Mouse (Mus musculus) cerebellum, adult 18-20 months (tissue): ENCODE measurements around the gene Itpr2.

ENCODE experiments used
- DNase-seq, 2 experiments: peaks; one replicate each; pipeline ENCODE4 v3.0.0; 2021

Itpr2 gene

GRCm38 (mm10) chr6:146464014-146464644 lies 37.9 kb downstream of the Itpr2 start:
- no peak for DNase-seq

- DNase-seq = no peak
These were observed 41.1 kb downstream of the Itpr2 start for GRCm38 (mm10) chr6:146460936-146461335.

GRCm38 (mm10) chr6:146458436-146458835 lies 43.6 kb downstream of the Itpr2 start:
- DNase-seq = no peak

GRCm38 (mm10) chr6:146456741-146457140 lies 45.3 kb downstream of the Itpr2 start:
- DNase-seq = no peak

GRCm38 (mm10) chr6:146454520-146455511 lies 47.2 kb downstream of the Itpr2 start:
- no peak for DNase-seq

- DNase-seq = no peak
These were observed 49.5 kb downstream of the Itpr2 start for GRCm38 (mm10) chr6:146452474-146452873.

- DNase-seq = no peak
These were observed 55.9 kb downstream of the Itpr2 start for GRCm38 (mm10) chr6:146446032-146446704.

- DNase-seq = no peak
These were observed 62.2 kb downstream of the Itpr2 start for GRCm38 (mm10) chr6:146439826-146440225.

- DNase-seq = no peak
These were observed 62.8 kb downstream of the Itpr2 start for GRCm38 (mm10) chr6:146439071-146439818.

GRCm38 (mm10) chr6:146438057-146438456 lies 64.0 kb downstream of the Itpr2 start:
- DNase-seq = no peak

GRCm38 (mm10) chr6:146436916-146437496 lies 65.0 kb downstream of the Itpr2 start:
- DNase-seq = no peak

- DNase-seq = no peak
These were observed 67.8 kb downstream of the Itpr2 start for GRCm38 (mm10) chr6:146434217-146434616.

GRCm38 (mm10) chr6:146432218-146432865 lies 69.7 kb downstream of the Itpr2 start:
- DNase-seq = no peak

GRCm38 (mm10) chr6:146431777-146432176 lies 70.2 kb downstream of the Itpr2 start:
- DNase-seq = no peak

- peak; percentile 22 to 39 for DNase-seq
These were observed 72.2 kb downstream of the Itpr2 start for GRCm38 (mm10) chr6:146429694-146430380.

- no peak for DNase-seq
These were observed 77.2 kb downstream of the Itpr2 start for GRCm38 (mm10) chr6:146424778-146425177.

- DNase-seq = no peak
These were observed 77.7 kb downstream of the Itpr2 start for GRCm38 (mm10) chr6:146424326-146424725.

- no peak for DNase-seq
These were observed 81.3 kb downstream of the Itpr2 start for GRCm38 (mm10) chr6:146420718-146421117.

GRCm38 (mm10) chr6:146416461-146416860 lies 85.6 kb downstream of the Itpr2 start:
- no peak for DNase-seq

- no peak for DNase-seq
These were observed 87.9 kb downstream of the Itpr2 start for GRCm38 (mm10) chr6:146414094-146414493.

GRCm38 (mm10) chr6:146411446-146412070 lies 90.5 kb downstream of the Itpr2 start:
- no peak for DNase-seq
